ENCODE assay signal across 9 mouse cellular contexts in the genomic region with DNA sequence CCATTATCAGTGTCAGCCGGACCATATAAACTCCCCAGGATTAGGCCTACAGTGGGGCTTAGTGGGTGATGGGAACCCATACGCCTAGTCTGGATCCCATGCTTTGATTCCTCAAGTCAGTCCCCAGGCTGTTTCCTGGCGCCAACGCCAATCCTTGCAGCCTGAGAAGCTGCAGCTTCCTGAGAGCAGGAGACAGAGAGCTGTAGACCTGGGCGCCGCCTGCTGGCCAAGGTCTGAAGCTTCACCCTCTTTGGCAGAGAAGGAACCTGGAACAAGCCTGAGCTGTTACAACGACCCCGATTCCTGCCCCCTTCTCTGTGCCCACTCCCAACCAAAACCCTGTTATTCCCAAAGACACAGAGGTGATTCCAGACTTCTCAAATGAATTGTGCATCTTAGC. TPM values are rescaled to one million over a fixed set of nuclear protein-coding genes. Genes with fewer than 3 reads are reported as not detected.
DNase-seq lines count a peak whose midpoint lies in the region; ATAC-seq and TF ChIP-seq lines count a peak whose summit lies in the region.
"Had no signal": no experiment of that assay in that cellular context is flagged by ENCODE, and none has a peak within 500 bp of the region (broad histone marks: within the 10 kb centered on the region; RNA-seq: fewer than 3 reads in every experiment).

No protein-coding gene starts in this region.

- TF ChIP-seq CTCF in gastrocnemius, adult 2 months (IDR thresholded peaks at IDR 0.05) = peak; percentile 96
- peak; percentile 90 for TF ChIP-seq CTCF in liver, postnatal 0 days (IDR thresholded peaks at IDR 0.05; ENCODE audit: low read depth)
- TF ChIP-seq CTCF in olfactory bulb, adult 2 months (IDR thresholded peaks at IDR 0.05; ENCODE audit: insufficient read depth, low read depth, low read length) = peak; percentile 90

- no peaks in the 10 kb centered on the region for H3K36me3 ChIP-seq in liver, postnatal 0 days (replicated peaks; ENCODE audit: insufficient read depth, low read length)
- H3K36me3 ChIP-seq: embryonic facial prominence, embryonic 15.5 days had no signal

- 0 out of 2 replicates have a peak, but pooled peaks cover 2% of the 10 kb centered on the region for H3K27me3 ChIP-seq in liver, postnatal 0 days (ENCODE audit: insufficient read depth, low read length)
- H3K27me3 ChIP-seq: embryonic facial prominence, embryonic 15.5 days had no signal

- intact Hi-C loops in gastrocnemius, adult 2 months (cut with DNase I) = loop anchor here (5.0 to 10.0 kb wide), 3 partner anchors 235 to 465 kb away; a partner anchor contains a TSS

- no peak overlapping the region for H3K27ac ChIP-seq in gastrocnemius, adult 2 months
- no peak overlapping the region for H3K27ac ChIP-seq in liver, postnatal 0 days (ENCODE audit: low read depth)
- H3K27ac ChIP-seq in olfactory bulb, adult 2 months (ENCODE audit: insufficient read depth, low read depth, low read length) = no peak overlapping the region
- H3K27ac ChIP-seq: embryonic facial prominence, embryonic 15.5 days had no signal

- TF ChIP-seq EP300 in liver, postnatal 0 days (IDR thresholded peaks at IDR 0.05; ENCODE audit: low read depth) = no peak

- no peak for TF ChIP-seq POLR2A in olfactory bulb, adult 2 months (IDR thresholded peaks at IDR 0.05; ENCODE audit: insufficient read depth, low read depth, low read length)

- no peak overlapping the region for H3K9ac ChIP-seq in liver, postnatal 0 days (replicated peaks)
- H3K9ac ChIP-seq: embryonic facial prominence, embryonic 15.5 days had no signal

- H3K9me3 ChIP-seq in liver, postnatal 0 days (ENCODE audit: low read length) = no peaks in the 10 kb centered on the region
- H3K9me3 ChIP-seq: embryonic facial prominence, embryonic 15.5 days had no signal

- no peak for ATAC-seq in liver, postnatal 0 days

- peaks cover 17% of the 10 kb centered on the region for H3K4me1 ChIP-seq in liver, postnatal 0 days (ENCODE audit: insufficient read depth)
- H3K4me1 ChIP-seq in olfactory bulb, adult 2 months (ENCODE audit: control insufficient read depth, insufficient read depth, low read length) = peaks cover 6% of the 10 kb centered on the region

- H3K4me2 ChIP-seq in liver, postnatal 0 days (ENCODE audit: low read depth, low read length) = no peak overlapping the region
- H3K4me2 ChIP-seq: embryonic facial prominence, embryonic 15.5 days had no signal

- WGBS in liver, postnatal 0 days (ENCODE audit: insufficient replicate concordance) = 17% methylated on average over 8 of the region's 8 CpGs
- WGBS in olfactory bulb, adult 2 months = 11% methylated on average over 8 of the region's 8 CpGs

- DNase-seq in A20 (ENCODE audit: low read depth, low spot score) = peak; percentile 50
- DNase-seq in NIH3T3 (ENCODE audit: low read depth) = peak; percentile 77
- DNase-seq in cerebellum, postnatal 25 days = peak; percentile 80 to 88
- peak; percentile 85 for DNase-seq in gastrocnemius, adult 2 months
- peak; percentile 61 to 68 for DNase-seq in kidney, adult 8-10 months
- peak; percentile 80 for DNase-seq in liver, postnatal 0 days
- DNase-seq in thymus, postnatal 14 days = peak; percentile 78

- H3K4me3 ChIP-seq in gastrocnemius, adult 2 months = no peak overlapping the region
- no peak overlapping the region for H3K4me3 ChIP-seq in liver, postnatal 0 days (ENCODE audit: low read depth, low read length)
- H3K4me3 ChIP-seq in olfactory bulb, adult 2 months (ENCODE audit: insufficient read depth, low read depth, low read length) = no peak overlapping the region
- H3K4me3 ChIP-seq: embryonic facial prominence, embryonic 15.5 days had no signal

RNA-seq across cellular contexts. Expression of a gene that starts 3.6 kb away (rescaled TPM):
- total RNA-seq in gastrocnemius, adult 2 months (2021) = under 1 TPM; 0.17 to 0.20 TPM
- 18.6 and 20.4 TPM in 2 replicates for polyA plus RNA-seq in liver, postnatal 0 days (2015; fragmentation: Nextera tagmentation; extraction: Ambion mirVana)
- polyA plus RNA-seq in olfactory bulb, adult 2 months (2012; ENCODE audit: insufficient read depth, insufficient read length, low replicate concordance, missing spikeins) = not detected in 2 replicates

RNA-seq across cellular contexts. Expression of a gene that starts 9.1 kb away (rescaled TPM):
- 10 to 100 TPM; 23.2 to 23.5 TPM for total RNA-seq in gastrocnemius, adult 2 months (2021)
- polyA plus RNA-seq in liver, postnatal 0 days (2015; fragmentation: Nextera tagmentation; extraction: Ambion mirVana) = 36.4 and 52.4 TPM in 2 replicates
- polyA plus RNA-seq in olfactory bulb, adult 2 months (2012; ENCODE audit: insufficient read depth, insufficient read length, low replicate concordance, missing spikeins) = not detected in 2 replicates

RNA-seq across cellular contexts. Expression of a gene that starts 33.0 kb away (rescaled TPM):
- total RNA-seq in gastrocnemius, adult 2 months (2021) = not detected
- 10.5 and 10.8 TPM in 2 replicates for polyA plus RNA-seq in liver, postnatal 0 days (2015; fragmentation: Nextera tagmentation; extraction: Ambion mirVana)
- polyA plus RNA-seq in olfactory bulb, adult 2 months (2012; ENCODE audit: insufficient read depth, insufficient read length, low replicate concordance, missing spikeins) = not detected in 2 replicates

Comparison
In these comparisons a context has a peak if more than half of its experiments do, and no peak if none do; other contexts are left out.
1. RNA of a gene that starts 3.6 kb away (polyA plus RNA-seq): 18.6 to 20.4 TPM in liver, postnatal 0 days; not detected in olfactory bulb, adult 2 months; every median in the first group is over 10 times any median in the second.
2. RNA of a gene that starts 9.1 kb away (polyA plus RNA-seq): 36.4 to 52.4 TPM in liver, postnatal 0 days; not detected in olfactory bulb, adult 2 months; every median in the first group is over 10 times any median in the second.
3. RNA of a gene that starts 33.0 kb away (polyA plus RNA-seq): 10.5 to 10.8 TPM in liver, postnatal 0 days; not detected in olfactory bulb, adult 2 months; every median in the first group is over 10 times any median in the second.
4. Peak in every context shown above with its lines, with median percentiles within 50 percentile points of each other: DNase-seq and CTCF ChIP-seq.